In the genomic region with DNA sequence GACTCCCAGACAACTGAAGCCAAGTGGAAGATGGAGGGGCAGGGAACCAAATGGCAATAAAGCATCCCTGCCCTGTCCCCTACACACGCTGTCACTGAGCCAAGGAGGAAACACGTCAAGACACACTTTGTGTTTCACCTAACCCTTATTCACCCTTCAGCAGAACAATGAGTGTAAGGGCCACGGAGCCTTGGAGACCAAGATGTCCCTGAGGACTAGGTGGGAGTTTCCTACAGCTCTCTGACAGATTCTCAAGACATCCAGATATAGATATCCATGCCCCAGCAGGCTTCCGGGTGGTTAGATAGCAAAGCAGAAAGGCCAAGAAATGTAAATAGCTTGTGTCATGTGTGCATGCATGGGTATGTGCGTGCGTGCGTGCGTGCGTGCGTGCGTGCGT, we compare ENCODE assay signal across 11 mouse cellular contexts.
A peak's percentile ranks its signal among the peaks of the same experiment; 100 is the strongest.
DNase-seq lines count a peak whose midpoint lies in the region; ATAC-seq and TF ChIP-seq lines count a peak whose summit lies in the region.
"Had no signal": no experiment of that assay in that cellular context is flagged by ENCODE, and none has a peak within 500 bp of the region (broad histone marks: within the 10 kb centered on the region; RNA-seq: fewer than 3 reads in every experiment).

No protein-coding gene starts in this region.

- no peaks in the 10 kb centered on the region for H3K27me3 ChIP-seq in heart, embryonic 11.5 days (ENCODE audit: control insufficient read depth, insufficient read depth, low read length)
- no peaks in the 10 kb centered on the region for H3K27me3 ChIP-seq in lung, embryonic 16.5 days (ENCODE audit: control insufficient read depth, insufficient read depth, low read depth, low read length)
- no peaks in the 10 kb centered on the region for H3K27me3 ChIP-seq in heart, embryonic 12.5 days (replicated peaks)
- H3K27me3 ChIP-seq in kidney, postnatal 0 days (ENCODE audit: insufficient read depth, low read length), result no peaks in the 10 kb centered on the region

- no peaks in the 10 kb centered on the region for H3K36me3 ChIP-seq in heart, embryonic 11.5 days (ENCODE audit: control insufficient read depth, insufficient read depth, low read length)
- H3K36me3 ChIP-seq in lung, embryonic 16.5 days (ENCODE audit: control insufficient read depth, insufficient read depth, low read length), result no peaks in the 10 kb centered on the region
- H3K36me3 ChIP-seq in heart, embryonic 12.5 days, result no peaks in the 10 kb centered on the region
- H3K36me3 ChIP-seq in kidney, postnatal 0 days (ENCODE audit: insufficient read depth, low read length), result no peaks in the 10 kb centered on the region

- H3K4me2 ChIP-seq in heart, embryonic 11.5 days, result no peak overlapping the region
- no peak overlapping the region for H3K4me2 ChIP-seq in lung, embryonic 16.5 days (ENCODE audit: low read depth, low read length)
- H3K4me2 ChIP-seq in heart, embryonic 12.5 days, result no peak overlapping the region
- no peak overlapping the region for H3K4me2 ChIP-seq in kidney, postnatal 0 days (ENCODE audit: low read length)

- no peak overlapping the region for H3K9ac ChIP-seq in heart, embryonic 11.5 days (ENCODE audit: low read depth, low read length)
- no peak overlapping the region for H3K9ac ChIP-seq in lung, embryonic 16.5 days (ENCODE audit: low read length)
- no peak overlapping the region for H3K9ac ChIP-seq in heart, embryonic 12.5 days
- no peak overlapping the region for H3K9ac ChIP-seq in kidney, postnatal 0 days (ENCODE audit: low read depth, low read length)

- H3K4me3 ChIP-seq in heart, embryonic 11.5 days (ENCODE audit: low read depth, low read length), result no peak overlapping the region
- H3K4me3 ChIP-seq in lung, embryonic 16.5 days (ENCODE audit: low read length), result no peak overlapping the region
- no peak overlapping the region for H3K4me3 ChIP-seq in heart, embryonic 12.5 days
- H3K4me3 ChIP-seq in kidney, postnatal 0 days (replicated peaks; ENCODE audit: low read depth, low read length), result no peak overlapping the region

- WGBS in heart, embryonic 11.5 days (ENCODE audit: insufficient replicate concordance), result 83% methylated on average over 12 of the region's 12 CpGs
- 81% methylated on average over 12 of the region's 12 CpGs for WGBS in lung, embryonic 16.5 days
- 77% methylated on average over 12 of the region's 12 CpGs for WGBS in heart, embryonic 12.5 days
- WGBS in kidney, postnatal 0 days, result 79% methylated on average over 12 of the region's 12 CpGs

- peak; percentile 75 to 87 for DNase-seq in heart, adult 18-20 months
- no peak for DNase-seq in lung, postnatal 14 days
- DNase-seq in kidney, postnatal 0 days (ENCODE audit: low spot score), result peak; percentile 40
- DNase-seq in left cerebral cortex, adult 11 months (ENCODE audit: low spot score), result no peak
- no peak for DNase-seq in frontal cortex, postnatal 36 days (ENCODE audit: low spot score in 2 of 2)
- DNase-seq: adrenal gland, adult 8-10 months; spleen, adult 18-20 months; thymus, postnatal 36 days had no signal

- no peak overlapping the region for H3K27ac ChIP-seq in heart, embryonic 11.5 days (ENCODE audit: low read depth, low read length)
- H3K27ac ChIP-seq in lung, embryonic 16.5 days (ENCODE audit: low read length), result peak overlapping the region; percentile 72
- peak overlapping the region; percentile 12; the same call in 1 of the 2 replicates for H3K27ac ChIP-seq in heart, embryonic 12.5 days (ENCODE audit: poor library complexity, severe bottlenecking)
- peak overlapping the region; percentile 65 for H3K27ac ChIP-seq in kidney, postnatal 0 days

- no peaks in the 10 kb centered on the region for H3K9me3 ChIP-seq in heart, embryonic 11.5 days (replicated peaks; ENCODE audit: control insufficient read depth, low read length)
- no peaks in the 10 kb centered on the region for H3K9me3 ChIP-seq in lung, embryonic 16.5 days (ENCODE audit: control insufficient read depth, low read length)
- H3K9me3 ChIP-seq in heart, embryonic 12.5 days (replicated peaks), result 0 out of 2 replicates have a peak, but pooled peaks cover 6% of the 10 kb centered on the region
- H3K9me3 ChIP-seq in kidney, postnatal 0 days (replicated peaks; ENCODE audit: low read length), result no peaks in the 10 kb centered on the region

- ATAC-seq in heart, embryonic 11.5 days (replicated peaks; ENCODE audit: insufficient number of reproducible peaks, low FRiP score, low TSS enrichment), result no peak
- no peak for ATAC-seq in lung, embryonic 16.5 days (ENCODE audit: low read depth)
- ATAC-seq in heart, embryonic 12.5 days (ENCODE audit: insufficient number of reproducible peaks, low FRiP score), result no peak
- ATAC-seq in kidney, postnatal 0 days (replicated peaks; ENCODE audit: low FRiP score, low read depth), result no peak; the same call in 1 of the 2 replicates

- TF ChIP-seq CTCF in kidney, postnatal 0 days (IDR thresholded peaks at IDR 0.05; ENCODE audit: low read depth), result no peak

- peaks cover 9% of the 10 kb centered on the region for H3K4me1 ChIP-seq in heart, embryonic 11.5 days (ENCODE audit: control insufficient read depth, insufficient read depth, low read length)
- H3K4me1 ChIP-seq in lung, embryonic 16.5 days (replicated peaks; ENCODE audit: control insufficient read depth, insufficient read depth, low read length), result peaks cover 31% of the 10 kb centered on the region
- H3K4me1 ChIP-seq in heart, embryonic 12.5 days (replicated peaks), result peaks cover 24% of the 10 kb centered on the region
- H3K4me1 ChIP-seq in kidney, postnatal 0 days (replicated peaks; ENCODE audit: insufficient read depth, low read length), result peaks cover 8% of the 10 kb centered on the region; the same call in 1 of the 2 replicates

Comparison
In these comparisons a context has a peak if more than half of its experiments do, and no peak if none do; other contexts are left out.
1. DNase-seq: peak in heart, adult 18-20 months (2 of 2) and kidney, postnatal 0 days (single experiment); none in lung, postnatal 14 days (single experiment), left cerebral cortex, adult 11 months (single experiment) and frontal cortex, postnatal 36 days (0 of 2).